Comparison of ENCODE assay signal across 9 mouse cellular contexts in genomic region chr2:148874224-148874616, GRCm38 (mm10). TPM values are rescaled to one million over a fixed set of nuclear protein-coding genes. Genes with fewer than 3 reads are reported as not detected.
DNase-seq lines count a peak whose midpoint lies in the region; ATAC-seq and TF ChIP-seq lines count a peak whose summit lies in the region.
"Had no signal": no experiment of that assay in that cellular context is flagged by ENCODE, and none has a peak within 500 bp of the region (broad histone marks: within the 10 kb centered on the region; RNA-seq: fewer than 3 reads in every experiment).

No protein-coding gene starts in this region.

- H3K27ac ChIP-seq in embryonic facial prominence, embryonic 15.5 days (replicated peaks), result no peak overlapping the region
- H3K27ac ChIP-seq in limb, embryonic 11.5 days (replicated peaks; ENCODE audit: low read depth, low read length), result no peak overlapping the region
- H3K27ac ChIP-seq in neural tube, embryonic 13.5 days (replicated peaks), result no peak overlapping the region

- peaks cover 15% of the 10 kb centered on the region for H3K36me3 ChIP-seq in embryonic facial prominence, embryonic 15.5 days
- H3K36me3 ChIP-seq in limb, embryonic 11.5 days (ENCODE audit: control insufficient read depth, insufficient read depth, low read length), result no peaks in the 10 kb centered on the region; the same call in 1 of the 2 replicates
- peaks cover 24% of the 10 kb centered on the region for H3K36me3 ChIP-seq in neural tube, embryonic 13.5 days

- TF ChIP-seq CTCF in lung, adult 2 months (IDR thresholded peaks at IDR 0.05; ENCODE audit: insufficient read depth, low read length), result no peak

- peaks cover 29% of the 10 kb centered on the region for H3K4me1 ChIP-seq in lung, adult 2 months (ENCODE audit: control insufficient read depth, insufficient read depth, low read length)
- peaks cover 27% of the 10 kb centered on the region for H3K4me1 ChIP-seq in embryonic facial prominence, embryonic 15.5 days
- H3K4me1 ChIP-seq in limb, embryonic 11.5 days (ENCODE audit: control insufficient read depth, insufficient read depth, low read length), result peaks cover 10% of the 10 kb centered on the region
- H3K4me1 ChIP-seq in neural tube, embryonic 13.5 days (replicated peaks), result peaks cover 31% of the 10 kb centered on the region

- no peaks in the 10 kb centered on the region for H3K9me3 ChIP-seq in embryonic facial prominence, embryonic 15.5 days (replicated peaks)
- H3K9me3 ChIP-seq in limb, embryonic 11.5 days (ENCODE audit: control insufficient read depth, low read length), result no peaks in the 10 kb centered on the region
- no peaks in the 10 kb centered on the region for H3K9me3 ChIP-seq in neural tube, embryonic 13.5 days

- H3K4me3 ChIP-seq in lung, adult 2 months (replicated peaks; ENCODE audit: extremely low read depth, low read depth, low read length), result peak overlapping the region; percentile 88
- peak overlapping the region; percentile 96 for H3K4me3 ChIP-seq in embryonic facial prominence, embryonic 15.5 days (replicated peaks)
- peak overlapping the region; percentile 91 for H3K4me3 ChIP-seq in limb, embryonic 11.5 days (ENCODE audit: low read depth, low read length)
- peak overlapping the region; percentile 92 for H3K4me3 ChIP-seq in neural tube, embryonic 13.5 days

- H3K9ac ChIP-seq in embryonic facial prominence, embryonic 15.5 days, result peak overlapping the region; percentile 91
- peak overlapping the region; percentile 22; the same call in 1 of the 2 replicates for H3K9ac ChIP-seq in limb, embryonic 11.5 days (ENCODE audit: low read length)
- peak overlapping the region; percentile 86 for H3K9ac ChIP-seq in neural tube, embryonic 13.5 days

- 8% methylated on average over 3 of the region's 3 CpGs for WGBS in lung, adult 2 months
- 31% methylated on average over 3 of the region's 3 CpGs for WGBS in embryonic facial prominence, embryonic 15.5 days
- 61% methylated on average over 3 of the region's 3 CpGs for WGBS in limb, embryonic 11.5 days
- WGBS in neural tube, embryonic 13.5 days, result 64% methylated on average over 3 of the region's 3 CpGs

- no peak for ATAC-seq in embryonic facial prominence, embryonic 15.5 days (ENCODE audit: insufficient number of reproducible peaks, low FRiP score, low TSS enrichment, low read depth)
- ATAC-seq in limb, embryonic 11.5 days (ENCODE audit: insufficient number of reproducible peaks, low FRiP score, low TSS enrichment, low read depth), result no peak
- 0 out of 2 replicates have a peak, but pooled peaks have one; percentile 8 for ATAC-seq in neural tube, embryonic 13.5 days (ENCODE audit: low read depth)
- no peak for ATAC-seq in megakaryocyte progenitor cell, adult 5-6 weeks (replicated peaks; ENCODE audit: poor library complexity)

- H3K27me3 ChIP-seq in embryonic facial prominence, embryonic 15.5 days, result no peaks in the 10 kb centered on the region
- H3K27me3 ChIP-seq in limb, embryonic 11.5 days (ENCODE audit: control insufficient read depth, insufficient read depth, low read length), result no peaks in the 10 kb centered on the region
- no peaks in the 10 kb centered on the region for H3K27me3 ChIP-seq in neural tube, embryonic 13.5 days

- peak overlapping the region; percentile 58 for H3K4me2 ChIP-seq in embryonic facial prominence, embryonic 15.5 days (replicated peaks)
- peak overlapping the region; percentile 78 for H3K4me2 ChIP-seq in limb, embryonic 11.5 days (ENCODE audit: low read depth, severe bottlenecking)
- peak overlapping the region; percentile 92 for H3K4me2 ChIP-seq in neural tube, embryonic 13.5 days

- no peak for TF ChIP-seq POLR2A in lung, adult 2 months (IDR thresholded peaks at IDR 0.05; ENCODE audit: borderline replicate concordance, extremely low read depth, low read depth, low read length)

- DNase-seq in lung, adult 2 months, result no peak
- no peak for DNase-seq in lung, postnatal 10 days
- DNase-seq in limb, embryonic 11.5 days (ENCODE audit: low spot score), result no peak
- DNase-seq in yolk sac, embryonic 10.5 days (ENCODE audit: low spot score), result no peak
- no peak for DNase-seq in adrenal gland, postnatal 10 days

RNA-seq across cellular contexts. Expression of gene Cst3, which starts 1.3 kb away (rescaled TPM):
- 1,892 and 2,105 TPM in 2 replicates for polyA plus RNA-seq in lung, adult 2 months (2012; rRNA removed)
- polyA plus RNA-seq in embryonic facial prominence, embryonic 15.5 days (2015; fragmentation: Nextera tagmentation; extraction: Ambion mirVana), result 534 and 540 TPM in 2 replicates
- polyA plus RNA-seq in limb, embryonic 11.5 days (2014; fragmentation: Nextera tagmentation; extraction: Ambion mirVana), result 246 and 272 TPM in 2 replicates
- polyA plus RNA-seq in neural tube, embryonic 13.5 days (2015; fragmentation: Nextera tagmentation; extraction: Ambion mirVana), result 512 and 524 TPM in 2 replicates
- total RNA-seq in megakaryocyte progenitor cell, adult 5-6 weeks (2015), result 423 and 485 TPM in 2 replicates
- total RNA-seq in megakaryocyte progenitor cell, adult 5-6 weeks (2017), result 377 and 496 TPM in 2 replicates
- total RNA-seq in adrenal gland, postnatal 10 days (2021), result 100 to 1,000 TPM; 839 to 876 TPM

RNA-seq across cellular contexts. Expression of gene 9230104L09Rik, which starts 9.4 kb away (rescaled TPM):
- 12.7 and 19.1 TPM in 2 replicates for polyA plus RNA-seq in lung, adult 2 months (2012; rRNA removed)
- not detected in 2 replicates for polyA plus RNA-seq in embryonic facial prominence, embryonic 15.5 days (2015; fragmentation: Nextera tagmentation; extraction: Ambion mirVana)
- not detected in 2 replicates for polyA plus RNA-seq in limb, embryonic 11.5 days (2014; fragmentation: Nextera tagmentation; extraction: Ambion mirVana)
- not detected in 2 replicates for polyA plus RNA-seq in neural tube, embryonic 13.5 days (2015; fragmentation: Nextera tagmentation; extraction: Ambion mirVana)
- not detected in 2 replicates for total RNA-seq in megakaryocyte progenitor cell, adult 5-6 weeks (2015)
- not detected in 2 replicates for total RNA-seq in megakaryocyte progenitor cell, adult 5-6 weeks (2017)
- total RNA-seq in adrenal gland, postnatal 10 days (2021), result 1 to 10 TPM; 1.4 to 1.7 TPM
- polyA plus RNA-seq: adrenal gland, adult 2 months had no signal

RNA-seq across cellular contexts. Expression of gene Cst9, which starts 39.3 kb away (rescaled TPM):
- polyA plus RNA-seq in lung, adult 2 months (2012; rRNA removed), result 0.20 TPM in 1 of 2 replicates, not detected in the other
- not detected in 2 replicates for polyA plus RNA-seq in embryonic facial prominence, embryonic 15.5 days (2015; fragmentation: Nextera tagmentation; extraction: Ambion mirVana)
- not detected in 2 replicates for polyA plus RNA-seq in limb, embryonic 11.5 days (2014; fragmentation: Nextera tagmentation; extraction: Ambion mirVana)
- not detected in 2 replicates for polyA plus RNA-seq in neural tube, embryonic 13.5 days (2015; fragmentation: Nextera tagmentation; extraction: Ambion mirVana)
- not detected in 2 replicates for total RNA-seq in megakaryocyte progenitor cell, adult 5-6 weeks (2015)
- total RNA-seq in megakaryocyte progenitor cell, adult 5-6 weeks (2017), result not detected in 2 replicates
- not detected for total RNA-seq in adrenal gland, postnatal 10 days (2021)
- total RNA-seq: adrenal gland, adult 2 months had no signal
- polyA plus RNA-seq: adrenal gland, adult 2 months had no signal

RNA-seq across cellular contexts. Expression of gene Cst13, which starts 54.3 kb away (rescaled TPM):
- polyA plus RNA-seq in lung, adult 2 months (2012; rRNA removed), result not detected in 2 replicates
- polyA plus RNA-seq in embryonic facial prominence, embryonic 15.5 days (2015; fragmentation: Nextera tagmentation; extraction: Ambion mirVana), result not detected in 2 replicates
- polyA plus RNA-seq in limb, embryonic 11.5 days (2014; fragmentation: Nextera tagmentation; extraction: Ambion mirVana), result not detected in 2 replicates
- not detected in 2 replicates for polyA plus RNA-seq in neural tube, embryonic 13.5 days (2015; fragmentation: Nextera tagmentation; extraction: Ambion mirVana)
- not detected in 2 replicates for total RNA-seq in megakaryocyte progenitor cell, adult 5-6 weeks (2015)
- total RNA-seq in megakaryocyte progenitor cell, adult 5-6 weeks (2017), result not detected in 2 replicates
- not detected for total RNA-seq in adrenal gland, postnatal 10 days (2021)
- total RNA-seq: adrenal gland, adult 2 months had no signal
- polyA plus RNA-seq: adrenal gland, adult 2 months had no signal

Comparison
In these comparisons a context has a peak if more than half of its experiments do, and no peak if none do; other contexts are left out.
1. H3K9ac ChIP-seq: peak in every context shown above with its lines; median percentile 91 in embryonic facial prominence, embryonic 15.5 days; 86 in neural tube, embryonic 13.5 days; 22 in limb, embryonic 11.5 days.
2. RNA of gene 9230104L09Rik, which starts 9.4 kb away (polyA plus RNA-seq): 12.7 to 19.1 TPM in lung, adult 2 months; not detected in embryonic facial prominence, embryonic 15.5 days, not detected in limb, embryonic 11.5 days and not detected in neural tube, embryonic 13.5 days; every median in the first group is over 10 times any median in the second.
3. Peak in every context shown above with its lines, with median percentiles within 50 percentile points of each other: H3K4me3 ChIP-seq and H3K4me2 ChIP-seq.